Mouse (Mus musculus) testis, adult 2 months (tissue): ENCODE results near the gene C330021F23Rik.

Experiments used
- CTCF ChIP-seq: fragments of 200-500 bp; IDR thresholded peaks from 2 replicates; pipeline ENCODE4 v1.5.1; 2012; ENCODE audit warnings: low read depth, mild to moderate bottlenecking, inconsistent platforms, low read length, moderate library complexity; ENCODE audit not compliant: control insufficient read depth, insufficient read depth, insufficient replicate concordance
- POLR2A ChIP-seq: fragments of 200-500 bp; IDR thresholded peaks from 2 replicates; pipeline ENCODE4 v1.6.1; 2012; ENCODE audit warnings: low read depth, mild to moderate bottlenecking, inconsistent platforms, low read length, moderate library complexity; ENCODE audit not compliant: control insufficient read depth

- no peak for TF ChIP-seq CTCF
- TF ChIP-seq POLR2A, result no peak
These were observed 35.6 kb downstream of the C330021F23Rik start for GRCm38 (mm10) chr8:3603439-3603838.
